Mouse (Mus musculus): ENCODE data around the gene Gtf3c5.

DNA sequence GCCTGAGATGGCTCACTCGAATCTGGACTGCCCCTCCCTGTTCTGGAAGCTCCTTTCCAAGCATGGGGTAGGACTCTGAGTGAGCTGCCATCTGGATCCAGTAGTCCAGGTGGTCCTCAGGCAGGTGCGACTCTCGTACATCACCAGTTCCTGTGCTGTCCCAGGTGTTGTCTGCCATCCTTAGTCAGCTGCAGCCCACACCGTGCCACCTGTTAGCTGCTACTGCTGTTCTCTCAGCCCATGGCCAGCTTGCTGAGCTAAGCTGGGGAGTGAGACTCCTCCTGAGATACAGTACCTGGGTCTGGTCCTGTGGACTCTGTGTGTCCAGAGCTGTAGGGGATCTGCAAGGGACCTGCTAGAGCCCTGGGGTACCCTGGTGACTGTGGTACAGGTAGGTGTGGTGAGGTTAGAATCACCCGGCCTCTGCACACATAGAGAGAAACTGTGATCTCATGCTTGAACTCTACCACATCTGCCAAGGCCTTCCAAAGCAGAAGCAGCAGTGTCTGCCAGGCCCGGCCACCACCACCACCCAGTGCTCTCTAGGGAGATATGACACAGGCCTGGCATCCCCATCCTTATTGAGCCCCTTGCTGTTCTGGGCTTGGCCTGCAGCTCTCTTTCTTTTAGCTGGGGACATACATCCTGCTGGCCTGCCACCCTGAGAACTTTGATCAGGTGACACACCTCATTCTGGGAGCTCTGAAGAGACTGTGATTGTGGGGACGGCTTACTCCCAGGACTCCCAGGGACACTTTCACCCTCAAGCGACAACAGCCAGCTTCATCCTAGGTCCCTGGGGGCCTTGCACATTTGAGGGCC is 45.3 kb downstream of the Gtf3c5 start:
- no peak for TF ChIP-seq RCOR1 (IDR thresholded peaks at IDR 0.05; ENCODE audit: low read depth, low read length)
- TF ChIP-seq GATA1 (IDR thresholded peaks at IDR 0.05; ENCODE audit: low read depth, low read length) = no peak
- no peak for TF ChIP-seq EP300 (IDR thresholded peaks at IDR 0.05; ENCODE audit: low read depth in 1 of 2, low read length in 2 of 2)
- no peak for TF ChIP-seq POLR2AphosphoS5 (IDR thresholded peaks at IDR 0.05; ENCODE audit: borderline replicate concordance, low read depth, low read length)
- TF ChIP-seq CTCF (IDR thresholded peaks at IDR 0.05 in 2 of 3, conservative IDR thresholded peaks at IDR 0.05 in 1 of 3; ENCODE audit: control insufficient read depth in 1 of 3, insufficient read depth in 1 of 3, low read depth in 2 of 3, low read length in 3 of 3, poor library complexity in 1 of 3, severe bottlenecking in 1 of 3) = no peak
- no peak for TF ChIP-seq ELF1 (IDR thresholded peaks at IDR 0.05; ENCODE audit: low read depth, low read length)
- TF ChIP-seq E2F4 (IDR thresholded peaks at IDR 0.05; ENCODE audit: borderline replicate concordance, low read depth, low read length) = no peak
- no peak for TF ChIP-seq POLR2A (IDR thresholded peaks at IDR 0.05; ENCODE audit: control insufficient read depth in 1 of 2, insufficient read depth in 1 of 2, low read depth in 1 of 2, low read length in 2 of 2, poor library complexity in 1 of 2)
- no peak for TF ChIP-seq ZC3H11A (IDR thresholded peaks at IDR 0.05; ENCODE audit: low read depth, low read length)

All from MEL (cell line).